Mouse (Mus musculus) brain, embryonic 14.5 days (tissue): ENCODE measurements around the gene Cnpy4. TPM values are rescaled to one million over a fixed set of nuclear protein-coding genes. Genes with fewer than 3 reads are reported as not detected.

Source experiments
- DNase-seq: peaks from one replicate; pipeline ENCODE4 v3.0.0-alpha.2; 2011; ENCODE audit warnings: low read depth
- CTCF ChIP-seq: fragments of 200-500 bp; IDR thresholded peaks from 2 replicates; pipeline ENCODE4 v1.5.1; 2012; ENCODE audit warnings: inconsistent platforms, mild to moderate bottlenecking, moderate library complexity, borderline replicate concordance; ENCODE audit not compliant: insufficient read depth, insufficient read length; ENCODE audit errors: extremely low read depth
- POLR2A ChIP-seq: fragments of 200-500 bp; IDR thresholded peaks from 2 replicates; pipeline ENCODE4 v1.6.1; 2012; ENCODE audit warnings: mild to moderate bottlenecking, inconsistent platforms, borderline replicate concordance; ENCODE audit not compliant: poor library complexity, insufficient read depth, insufficient read length, severe bottlenecking; ENCODE audit errors: extremely low read depth
- polyA plus RNA-seq: library from polyadenylated mRNA; depleted of rRNA; stranded (reverse); fragments of >200 nt; gene quantifications from 2 replicates; pipeline ENCODE4 v1.2.3, GENCODE M21; 2012; rRNA removed

Cnpy4 gene
- 20.6 and 22.7 TPM in 2 replicates for polyA plus RNA-seq

DNA sequence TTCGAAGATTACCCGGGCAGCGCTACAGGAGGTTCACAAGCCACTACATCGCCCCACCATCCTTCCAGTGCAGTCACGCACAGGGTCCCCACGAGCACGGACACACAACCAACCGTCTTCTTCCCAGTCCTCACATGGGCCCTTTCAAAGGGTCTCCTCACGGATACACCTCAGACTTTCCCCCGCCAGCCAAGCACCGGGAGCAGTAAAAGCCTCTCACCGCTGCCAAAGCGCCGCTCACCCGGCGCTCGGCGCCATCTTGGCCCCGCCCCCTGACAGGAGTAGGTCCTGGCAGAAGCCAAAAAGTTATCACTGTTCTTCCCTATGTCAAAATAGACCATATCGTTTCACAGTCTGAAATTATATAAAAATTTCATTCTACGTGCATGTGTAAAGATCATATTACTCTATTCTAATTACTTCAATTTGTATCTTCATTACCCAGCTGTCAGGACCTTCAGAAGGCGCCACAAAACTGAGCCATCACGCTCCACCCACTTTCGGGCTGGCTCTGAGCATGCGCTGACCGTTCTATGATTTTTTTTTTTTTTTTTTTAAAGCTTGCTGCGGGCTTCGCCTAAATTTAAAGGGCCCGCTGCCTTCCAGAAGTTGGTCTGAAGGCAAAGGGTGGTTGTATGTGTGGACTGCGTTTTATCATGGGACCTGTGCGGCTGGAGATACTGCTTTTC, at the start of gene Cnpy4, which contains the start of gene Taf6:
Gene Cnpy4, plus strand, starts transcription at position 536 of the 689 bp plus-strand sequence.
Gene Taf6, minus strand, starts transcription at position 502 of the 689 bp plus-strand sequence.
- peak; percentile 96 for DNase-seq
- TF ChIP-seq CTCF = no peak
- TF ChIP-seq POLR2A = peak; percentile 96; the same call in 1 of the 2 replicates

DNA sequence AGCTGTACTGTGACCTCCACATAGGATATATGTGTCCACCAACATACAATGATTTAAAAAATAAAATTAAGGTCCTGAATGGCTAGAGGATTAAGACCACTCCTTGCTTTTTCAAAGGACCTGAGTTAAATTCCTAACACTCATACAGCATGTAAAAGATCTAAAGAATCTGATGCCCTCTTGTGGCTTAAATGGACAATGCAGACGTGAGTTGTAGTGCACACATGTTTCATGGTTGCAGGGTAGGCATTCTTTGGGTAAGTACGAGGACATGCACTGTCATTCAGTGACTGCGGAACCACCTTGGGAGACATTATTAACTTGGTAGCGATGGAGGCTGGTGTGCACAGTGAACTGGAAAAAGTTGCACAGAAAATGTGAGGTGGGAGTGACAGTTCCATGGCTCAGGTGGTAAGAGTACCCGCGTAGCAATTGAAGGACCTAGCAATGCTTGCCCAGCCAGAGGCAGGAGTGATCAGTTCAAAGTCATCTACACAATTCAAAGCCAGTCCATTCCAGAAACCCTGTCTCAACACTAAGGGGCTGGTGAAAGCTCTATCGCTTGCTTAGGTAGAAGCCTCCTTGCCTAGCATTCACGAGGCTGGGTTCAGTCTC, 49.2 kb upstream of the Cnpy4 start:
- TF ChIP-seq CTCF (peak; percentile 55), POLR2A (no peak)
- DNase-seq = peak; percentile 60

GRCm38 (mm10) chr5:138138585-138138984, 48.7 kb upstream of the Cnpy4 start:
- no peak for TF ChIP-seq POLR2A
- no peak for TF ChIP-seq CTCF
- no peak for DNase-seq

GRCm38 (mm10) chr5:138154390-138154789, 32.9 kb upstream of the Cnpy4 start:
- no peak for TF ChIP-seq POLR2A
- no peak for TF ChIP-seq CTCF
- no peak for DNase-seq

- peak; percentile 87 for TF ChIP-seq CTCF
- peak; percentile 66; the same call in 1 of the 2 replicates for TF ChIP-seq POLR2A
- DNase-seq = peak; percentile 99
Observed at GRCm38 (mm10) chr5:138155443-138155976, 31.8 kb upstream of the Cnpy4 start, which contains the start of gene Zfp113. Gene Zfp113, minus strand, starts transcription at chr5:138155744.

- TF ChIP-seq POLR2A (no peak), CTCF (no peak)
- DNase-seq = no peak
Observed at GRCm38 (mm10) chr5:138160224-138160762, 27.0 kb upstream of the Cnpy4 start.

GRCm38 (mm10) chr5:138160842-138161665, 26.2 kb upstream of the Cnpy4 start, which contains the start of gene Cops6:
Gene Cops6, plus strand, starts transcription at chr5:138161071.
- no peak for TF ChIP-seq CTCF
- TF ChIP-seq POLR2A = peak; percentile 85
- DNase-seq = peak; percentile 98

DNA sequence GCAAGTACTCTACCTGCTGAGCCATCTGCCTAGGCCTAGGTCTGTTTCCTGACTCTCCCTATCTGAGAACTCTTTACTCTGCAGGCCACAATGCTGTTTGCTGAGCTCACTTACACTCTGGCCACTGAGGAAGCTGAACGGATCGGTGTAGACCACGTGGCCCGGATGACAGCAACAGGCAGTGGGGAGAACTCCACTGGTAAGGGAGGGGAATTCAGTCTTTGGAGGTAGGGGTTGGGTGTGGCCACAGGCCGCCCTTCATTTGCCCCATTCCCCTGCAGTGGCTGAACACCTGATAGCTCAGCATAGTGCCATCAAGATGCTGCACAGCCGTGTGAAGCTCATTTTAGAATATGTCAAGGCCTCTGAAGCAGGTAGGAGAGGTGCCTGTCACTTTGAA, 24.2 kb upstream of the Cnpy4 start:
- TF ChIP-seq CTCF (no peak), POLR2A (no peak)
- no peak for DNase-seq

- no peak for DNase-seq
- no peak for TF ChIP-seq CTCF
- no peak for TF ChIP-seq POLR2A
Observed at GRCm38 (mm10) chr5:138163610-138164009, 23.7 kb upstream of the Cnpy4 start.

DNA sequence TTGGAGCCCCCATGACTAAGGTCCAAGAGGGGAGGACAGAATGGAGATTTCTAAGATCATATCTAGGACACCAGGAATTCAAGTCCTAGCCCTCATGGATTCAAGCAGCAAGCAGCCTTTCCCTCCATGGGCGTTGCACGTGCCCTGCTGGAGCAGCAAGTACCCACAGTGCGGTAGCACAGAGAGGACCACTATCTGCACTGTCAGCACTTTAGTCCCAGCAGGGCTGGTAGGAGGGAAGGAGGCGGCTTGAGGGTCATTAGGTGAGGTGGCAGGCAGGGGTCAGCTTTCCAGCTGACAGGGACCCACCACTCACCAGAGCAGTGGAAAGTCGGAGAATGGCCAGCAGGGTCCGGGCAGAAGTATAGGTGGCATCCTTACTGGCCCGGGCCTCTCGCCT, 21.7 kb upstream of the Cnpy4 start:
- TF ChIP-seq CTCF (no peak), POLR2A (no peak)
- DNase-seq = no peak
